Mouse (Mus musculus) limb, embryonic 12.5 days (tissue): ENCODE results near the gene Scnn1g. TPM values are rescaled to one million over a fixed set of nuclear protein-coding genes. Genes with fewer than 3 reads are reported as not detected.

ENCODE experiments used
- ATAC-seq: fragments of 200-750 bp; cut with Nextera tagmentation; 2 replicates; pipeline ENCODE4 v1.8.0; 2017; ENCODE audit warnings: low read depth, moderate TSS enrichment; ENCODE audit not compliant: insufficient number of reproducible peaks, insufficient read depth, low FRiP score, low TSS enrichment
- H3K27ac ChIP-seq: fragments of 300-500 bp; sonication (generic); 2 replicates; pipeline ENCODE4 v1.5.1; 2016; ENCODE audit warnings: mild to moderate bottlenecking, moderate library complexity
- H3K27me3 ChIP-seq: fragments of 300-500 bp; sonication (generic); 2 replicates; pipeline ENCODE4 v1.6.1; 2016; ENCODE audit warnings: mild to moderate bottlenecking, moderate library complexity
- H3K36me3 ChIP-seq: fragments of 300-500 bp; sonication (generic); 2 replicates; pipeline ENCODE4 v1.6.1; 2016; ENCODE audit warnings: mild to moderate bottlenecking, moderate library complexity
- H3K4me1 ChIP-seq: fragments of 300-500 bp; sonication (generic); replicated peaks from 2 replicates; pipeline ENCODE4 v1.6.1; 2016
- H3K4me2 ChIP-seq: fragments of 300-500 bp; sonication (generic); 2 replicates; pipeline ENCODE4 v1.6.1; 2016; ENCODE audit warnings: mild to moderate bottlenecking, moderate library complexity
- H3K4me3 ChIP-seq: fragments of 300-500 bp; sonication (generic); replicated peaks from 2 replicates; pipeline ENCODE4 v1.5.1; 2016; ENCODE audit warnings: mild to moderate bottlenecking
- H3K9ac ChIP-seq: fragments of 300-500 bp; sonication (generic); replicated peaks from 2 replicates; pipeline ENCODE4 v1.6.1; 2016; ENCODE audit warnings: mild to moderate bottlenecking, moderate library complexity
- H3K9me3 ChIP-seq: fragments of 300-500 bp; sonication (generic); 2 replicates; pipeline ENCODE4 v1.6.1; 2016; ENCODE audit warnings: mild to moderate bottlenecking, moderate library complexity
- WGBS: fragments of 180-500 bp; shearing (Covaris S2); methylation state at CpG from one replicate; pipeline ENCODE4 v1.1.7; 2016; 5-methylcytosine and 5-hydroxymethylcytosine counted together
- polyA plus RNA-seq: library from polyadenylated mRNA; unstranded; fragments of >200 nt; fragmentation: Nextera tagmentation; extraction: Ambion mirVana; gene quantifications from 2 replicates; pipeline ENCODE4 v1.2.1, GENCODE M21; 2016

Scnn1g gene
- polyA plus RNA-seq, 1 experiment from 2014 or later: 0.15 TPM

GRCm38 (mm10) chr7:121778980-121779379, 44.7 kb downstream of the Scnn1g start:
- ATAC-seq: no peak
- Histone ChIP-seq H3K36me3 (no peaks in the 10 kb centered on the region), H3K4me1 (no peaks in the 10 kb centered on the region), H3K9me3 (no peaks in the 10 kb centered on the region), H3K27ac (no peak overlapping the region), H3K27me3 (no peaks in the 10 kb centered on the region), H3K9ac (no peak overlapping the region), H3K4me3 (no peak overlapping the region), H3K4me2 (no peak overlapping the region)
- 85% methylated on average over 3 of the region's 3 CpGs for WGBS

GRCm38 (mm10) chr7:121779409-121779808, 45.1 kb downstream of the Scnn1g start:
- H3K9ac ChIP-seq: no peak overlapping the region
- H3K36me3 ChIP-seq: no peaks in the 10 kb centered on the region
- no peak overlapping the region for H3K4me2 ChIP-seq
- no peaks in the 10 kb centered on the region for H3K9me3 ChIP-seq
- no peak overlapping the region for H3K4me3 ChIP-seq
- H3K4me1 ChIP-seq: no peaks in the 10 kb centered on the region
- ATAC-seq: no peak
- no peaks in the 10 kb centered on the region for H3K27me3 ChIP-seq
- no peak overlapping the region for H3K27ac ChIP-seq

GRCm38 (mm10) chr7:121782188-121782909, 48.1 kb downstream of the Scnn1g start:
- Histone ChIP-seq H3K9me3 (no peaks in the 10 kb centered on the region), H3K9ac (no peak overlapping the region), H3K27me3 (no peaks in the 10 kb centered on the region), H3K4me1 (no peaks in the 10 kb centered on the region), H3K27ac (no peak overlapping the region), H3K4me2 (no peak overlapping the region), H3K4me3 (no peak overlapping the region), H3K36me3 (no peaks in the 10 kb centered on the region)
- WGBS: 71% methylated on average over 3 of the region's 3 CpGs
- no peak for ATAC-seq

GRCm38 (mm10) chr7:121785651-121786228, 51.5 kb downstream of the Scnn1g start:
- Histone ChIP-seq H3K27ac (no peak overlapping the region), H3K9me3 (peaks cover 5% of the 10 kb centered on the region), H3K9ac (no peak overlapping the region), H3K27me3 (no peaks in the 10 kb centered on the region), H3K4me3 (no peak overlapping the region), H3K4me1 (no peaks in the 10 kb centered on the region), H3K4me2 (no peak overlapping the region), H3K36me3 (no peaks in the 10 kb centered on the region)
- 89% methylated on average over 8 of the region's 8 CpGs for WGBS
- no peak for ATAC-seq

GRCm38 (mm10) chr7:121797781-121798180, 63.5 kb downstream of the Scnn1g start:
- no peaks in the 10 kb centered on the region for H3K36me3 ChIP-seq
- no peak overlapping the region for H3K4me3 ChIP-seq
- no peak overlapping the region for H3K27ac ChIP-seq
- H3K4me2 ChIP-seq: no peak overlapping the region
- H3K9ac ChIP-seq: no peak overlapping the region
- ATAC-seq: no peak
- no peaks in the 10 kb centered on the region for H3K9me3 ChIP-seq
- 83% methylated on average over 9 of the region's 9 CpGs for WGBS
- H3K27me3 ChIP-seq: no peaks in the 10 kb centered on the region
- H3K4me1 ChIP-seq: no peaks in the 10 kb centered on the region

GRCm38 (mm10) chr7:121802471-121802870, 68.2 kb downstream of the Scnn1g start:
- ATAC-seq: no peak
- 79% methylated on average over 2 of the region's 2 CpGs for WGBS
- Histone ChIP-seq H3K36me3 (no peaks in the 10 kb centered on the region), H3K9ac (no peak overlapping the region), H3K9me3 (no peaks in the 10 kb centered on the region), H3K4me3 (no peak overlapping the region), H3K27ac (no peak overlapping the region), H3K4me2 (no peak overlapping the region), H3K4me1 (no peaks in the 10 kb centered on the region), H3K27me3 (no peaks in the 10 kb centered on the region)

- H3K4me3 ChIP-seq: no peak overlapping the region
- no peak overlapping the region for H3K27ac ChIP-seq
- no peak overlapping the region for H3K4me2 ChIP-seq
- no peaks in the 10 kb centered on the region for H3K27me3 ChIP-seq
- no peak overlapping the region for H3K9ac ChIP-seq
- H3K9me3 ChIP-seq: no peaks in the 10 kb centered on the region
- no peaks in the 10 kb centered on the region for H3K36me3 ChIP-seq
- 92% methylated on average over 4 of the region's 4 CpGs for WGBS
- H3K4me1 ChIP-seq: no peaks in the 10 kb centered on the region
- ATAC-seq: no peak
Measured at GRCm38 (mm10) chr7:121803011-121803410, 68.7 kb downstream of the Scnn1g start.

- no peak overlapping the region for H3K4me2 ChIP-seq
- 80% methylated on average over 3 of the region's 3 CpGs for WGBS
- no peak for ATAC-seq
Measured at GRCm38 (mm10) chr7:121805811-121806496, 71.7 kb downstream of the Scnn1g start.

GRCm38 (mm10) chr7:121807726-121808580, 73.7 kb downstream of the Scnn1g start:
- Histone ChIP-seq H3K27me3 (no peaks in the 10 kb centered on the region), H3K9me3 (no peaks in the 10 kb centered on the region), H3K27ac (no peak overlapping the region), H3K4me3 (no peak overlapping the region), H3K9ac (no peak overlapping the region), H3K36me3 (no peaks in the 10 kb centered on the region), H3K4me1 (no peaks in the 10 kb centered on the region), H3K4me2 (no peak overlapping the region)
- WGBS: 73% methylated on average over 15 of the region's 15 CpGs
- no peak for ATAC-seq

More at GRCm38 (mm10) chr7:121805811-121806496, 71.7 kb downstream of the Scnn1g start:
- H3K27ac ChIP-seq: no peak overlapping the region
- H3K9me3 ChIP-seq: no peaks in the 10 kb centered on the region
- H3K36me3 ChIP-seq: no peaks in the 10 kb centered on the region
- no peak overlapping the region for H3K4me3 ChIP-seq
- H3K9ac ChIP-seq: no peak overlapping the region
- no peaks in the 10 kb centered on the region for H3K27me3 ChIP-seq
- no peaks in the 10 kb centered on the region for H3K4me1 ChIP-seq
